Mouse (Mus musculus): ENCODE data around the gene Tmsb15b2. TPM values are rescaled to one million over a fixed set of nuclear protein-coding genes. Genes with fewer than 3 reads are reported as not detected.
"Not testable (repeated sequence)": the region's sequence is repeated elsewhere in the genome, so short reads cannot be mapped to it uniquely, and the experiment has no call there.

The Tmsb15b2 gene
- polyA plus RNA-seq, 1 experiment from 2014 or later, result 33.2 TPM

- H3K4me2 ChIP-seq (replicated peaks; ENCODE audit: low read depth, low read length), result no peak overlapping the region
- H3K4me1 ChIP-seq (ENCODE audit: insufficient read depth, low read length), result no peaks in the 10 kb centered on the region
- H3K36me3 ChIP-seq (ENCODE audit: insufficient read depth, low read length), result no peaks in the 10 kb centered on the region
- peak; percentile 81 for ATAC-seq (ENCODE audit: low FRiP score, low TSS enrichment)
- H3K9me3 ChIP-seq (ENCODE audit: low read length), result no peaks in the 10 kb centered on the region
- H3K27ac ChIP-seq (ENCODE audit: low read length), result 0 out of 2 replicates have a peak overlapping the region, but pooled peaks have one; percentile 24
- no peak overlapping the region for H3K4me3 ChIP-seq (ENCODE audit: low read length)
- H3K27me3 ChIP-seq (ENCODE audit: insufficient read depth, low read length), result peaks cover 9% of the 10 kb centered on the region; the same call in 1 of the 2 replicates
- no peak overlapping the region for H3K9ac ChIP-seq (replicated peaks; ENCODE audit: low read length)
Measured at GRCm38 (mm10) chrX:136986039-136986438, 10.7 kb upstream of the Tmsb15b2 start.

GRCm38 (mm10) chrX:136978616-136979015 is 3.3 kb upstream of the Tmsb15b2 start:
- Histone ChIP-seq H3K4me2 (replicated peaks; ENCODE audit: low read depth, low read length) (no peak overlapping the region), H3K27me3 (ENCODE audit: insufficient read depth, low read length) (no peaks in the 10 kb centered on the region), H3K9me3 (ENCODE audit: low read length) (no peaks in the 10 kb centered on the region), H3K27ac (ENCODE audit: low read length) (no peak overlapping the region), H3K36me3 (ENCODE audit: insufficient read depth, low read length) (no peaks in the 10 kb centered on the region), H3K9ac (replicated peaks; ENCODE audit: low read length) (no peak overlapping the region), H3K4me3 (ENCODE audit: low read length) (no peak overlapping the region), H3K4me1 (ENCODE audit: insufficient read depth, low read length) (no peaks in the 10 kb centered on the region)
- no peak for ATAC-seq (ENCODE audit: low FRiP score, low TSS enrichment)

GRCm38 (mm10) chrX:136976424-136977084 is 1.3 kb upstream of the Tmsb15b2 start, which contains the start of the genes Tmsb15l and Tmsb15b1:
TSS of gene Tmsb15l (minus strand) at chrX:136976869.
TSS of gene Tmsb15b1 (minus strand) at chrX:136976874.
- Histone ChIP-seq H3K9me3 (ENCODE audit: low read length) (no peaks in the 10 kb centered on the region), H3K4me3 (ENCODE audit: low read length) (peak within 1 kb of the TSS; percentile 47), H3K36me3 (ENCODE audit: insufficient read depth, low read length) (no peaks in the 10 kb centered on the region), H3K4me1 (ENCODE audit: insufficient read depth, low read length) (no peaks in the 10 kb centered on the region), H3K27me3 (ENCODE audit: insufficient read depth, low read length) (no peaks in the 10 kb centered on the region), H3K4me2 (replicated peaks; ENCODE audit: low read depth, low read length) (peak within 1 kb of the TSS; percentile 60), H3K9ac (replicated peaks; ENCODE audit: low read length) (peak within 1 kb of the TSS; percentile 61), H3K27ac (ENCODE audit: low read length) (no peak within 1 kb of the TSS)
- 40% methylated on average over 15 of the region's 15 CpGs for WGBS
- ATAC-seq (ENCODE audit: low FRiP score, low TSS enrichment), result peak; percentile 100

GRCm38 (mm10) chrX:136959688-136960087 is 15.6 kb downstream of the Tmsb15b2 start:
- no peak overlapping the region for H3K9ac ChIP-seq (replicated peaks; ENCODE audit: low read length)
- no peaks in the 10 kb centered on the region for H3K27me3 ChIP-seq (ENCODE audit: insufficient read depth, low read length)
- no peaks in the 10 kb centered on the region for H3K36me3 ChIP-seq (ENCODE audit: insufficient read depth, low read length)
- H3K4me1 ChIP-seq (ENCODE audit: insufficient read depth, low read length), result no peaks in the 10 kb centered on the region
- H3K4me2 ChIP-seq (replicated peaks; ENCODE audit: low read depth, low read length), result no peak overlapping the region
- H3K27ac ChIP-seq (ENCODE audit: low read length), result no peak overlapping the region
- WGBS, result 33% methylated on average over 2 of the region's 2 CpGs
- H3K4me3 ChIP-seq (ENCODE audit: low read length), result no peak overlapping the region
- ATAC-seq (ENCODE audit: low FRiP score, low TSS enrichment), result no peak
- no peaks in the 10 kb centered on the region for H3K9me3 ChIP-seq (ENCODE audit: low read length)

GRCm38 (mm10) chrX:136958300-136958699 is 17.0 kb downstream of the Tmsb15b2 start:
- not testable (repeated sequence) for H3K9ac ChIP-seq (replicated peaks; ENCODE audit: low read length); H3K4me1 ChIP-seq (ENCODE audit: insufficient read depth, low read length); H3K9me3 ChIP-seq (ENCODE audit: low read length); H3K36me3 ChIP-seq (ENCODE audit: insufficient read depth, low read length); H3K27me3 ChIP-seq (ENCODE audit: insufficient read depth, low read length); H3K27ac ChIP-seq (ENCODE audit: low read length)
- Histone ChIP-seq H3K4me2 (replicated peaks; ENCODE audit: low read depth, low read length) (peak overlapping the region; percentile 47), H3K4me3 (ENCODE audit: low read length) (peak overlapping the region; percentile 40)
- ATAC-seq (ENCODE audit: low FRiP score, low TSS enrichment), result peak; percentile 29; the same call in 1 of the 2 replicates
- 70% methylated on average over 5 of the region's 5 CpGs for WGBS

GRCm38 (mm10) chrX:136957583-136958279 is 17.6 kb downstream of the Tmsb15b2 start:
- Histone ChIP-seq H3K4me2 (replicated peaks; ENCODE audit: low read depth, low read length) (peak overlapping the region; percentile 47), H3K4me3 (ENCODE audit: low read length) (peak overlapping the region; percentile 40)
- not testable (repeated sequence) for H3K27me3 ChIP-seq (ENCODE audit: insufficient read depth, low read length); H3K9me3 ChIP-seq (ENCODE audit: low read length); H3K4me1 ChIP-seq (ENCODE audit: insufficient read depth, low read length); H3K27ac ChIP-seq (ENCODE audit: low read length); H3K36me3 ChIP-seq (ENCODE audit: insufficient read depth, low read length); H3K9ac ChIP-seq (replicated peaks; ENCODE audit: low read length)
- 31% methylated on average over 13 of the region's 13 CpGs for WGBS
- peak; percentile 99 for ATAC-seq (ENCODE audit: low FRiP score, low TSS enrichment)

- H3K36me3 ChIP-seq (ENCODE audit: insufficient read depth, low read length), result no peaks in the 10 kb centered on the region
- H3K4me1 ChIP-seq (ENCODE audit: insufficient read depth, low read length), result no peaks in the 10 kb centered on the region
- no peak overlapping the region for H3K9ac ChIP-seq (replicated peaks; ENCODE audit: low read length)
- H3K27ac ChIP-seq (ENCODE audit: low read length), result no peak overlapping the region
- no peaks in the 10 kb centered on the region for H3K27me3 ChIP-seq (ENCODE audit: insufficient read depth, low read length)
- H3K9me3 ChIP-seq (ENCODE audit: low read length), result no peaks in the 10 kb centered on the region
- WGBS, result 42% methylated on average over 3 of the region's 3 CpGs
- no peak overlapping the region for H3K4me3 ChIP-seq (ENCODE audit: low read length)
- ATAC-seq (ENCODE audit: low FRiP score, low TSS enrichment), result no peak
- H3K4me2 ChIP-seq (replicated peaks; ENCODE audit: low read depth, low read length), result no peak overlapping the region
Measured at GRCm38 (mm10) chrX:136937985-136938384, 37.3 kb downstream of the Tmsb15b2 start.

GRCm38 (mm10) chrX:136927031-136927430 is 48.3 kb downstream of the Tmsb15b2 start, which contains the start of gene H2bfm:
TSS of gene H2bfm (plus strand) at chrX:136927325.
- Histone ChIP-seq H3K9me3 (ENCODE audit: low read length) (peaks cover 18% of the 10 kb centered on the region), H3K4me3 (ENCODE audit: low read length) (no peak within 1 kb of the TSS), H3K36me3 (ENCODE audit: insufficient read depth, low read length) (no peaks in the 10 kb centered on the region), H3K9ac (replicated peaks; ENCODE audit: low read length) (no peak within 1 kb of the TSS), H3K27ac (ENCODE audit: low read length) (no peak within 1 kb of the TSS), H3K4me1 (ENCODE audit: insufficient read depth, low read length) (no peaks in the 10 kb centered on the region), H3K4me2 (replicated peaks; ENCODE audit: low read depth, low read length) (no peak within 1 kb of the TSS), H3K27me3 (ENCODE audit: insufficient read depth, low read length) (no peaks in the 10 kb centered on the region)
- WGBS, result 91% methylated on average over 14 of the region's 14 CpGs
- ATAC-seq (ENCODE audit: low FRiP score, low TSS enrichment), result no peak

- Histone ChIP-seq H3K36me3 (ENCODE audit: insufficient read depth, low read length) (no peaks in the 10 kb centered on the region), H3K27me3 (ENCODE audit: insufficient read depth, low read length) (no peaks in the 10 kb centered on the region), H3K4me2 (replicated peaks; ENCODE audit: low read depth, low read length) (no peak overlapping the region), H3K9ac (replicated peaks; ENCODE audit: low read length) (no peak overlapping the region), H3K4me3 (ENCODE audit: low read length) (no peak overlapping the region), H3K9me3 (ENCODE audit: low read length) (peaks cover 18% of the 10 kb centered on the region), H3K4me1 (ENCODE audit: insufficient read depth, low read length) (no peaks in the 10 kb centered on the region), H3K27ac (ENCODE audit: low read length) (no peak overlapping the region)
- ATAC-seq (ENCODE audit: low FRiP score, low TSS enrichment), result no peak
Measured at GRCm38 (mm10) chrX:136925863-136926262, 49.4 kb downstream of the Tmsb15b2 start.
